Mouse (Mus musculus) thymus, postnatal 4 days (tissue): ENCODE data around the gene Prkab1.

Experiments used
- DNase-seq: peaks from one replicate; pipeline ENCODE4 v3.0.0; 2021

Prkab1 gene

GRCm38 (mm10) chr5:115977757-115978156, 46.6 kb downstream of the Prkab1 start:
- DNase-seq = no peak

- DNase-seq = no peak
These were observed 47.0 kb downstream of the Prkab1 start for GRCm38 (mm10) chr5:115977266-115977665.

- DNase-seq = no peak
These were observed 47.9 kb downstream of the Prkab1 start for GRCm38 (mm10) chr5:115976446-115976845.

- DNase-seq = no peak
These were observed 48.6 kb downstream of the Prkab1 start for GRCm38 (mm10) chr5:115975672-115976071.

GRCm38 (mm10) chr5:115971236-115971635, 53.1 kb downstream of the Prkab1 start:
- no peak for DNase-seq
